Mouse (Mus musculus) liver, adult 2 months (tissue): ENCODE measurements around the gene Agap1.

Source experiments
- CTCF ChIP-seq: fragments of 200-500 bp; IDR thresholded peaks from 2 replicates; pipeline ENCODE4 v1.5.1; 2011; ENCODE audit warnings: low read depth, low read length, control low read depth
- POLR2A ChIP-seq: fragments of 200-500 bp; IDR thresholded peaks from 2 replicates; pipeline ENCODE4 v1.6.1; 2011; ENCODE audit warnings: low read length, control low read depth; ENCODE audit not compliant: insufficient read depth; ENCODE audit errors: extremely low read depth

- TF ChIP-seq CTCF (no peak), POLR2A (no peak)
Observed at GRCm38 (mm10) chr1:89616556-89616955, 161.9 kb downstream of the Agap1 start.
